Mouse (Mus musculus) bone marrow macrophage, adult 2 months (primary cell): ENCODE results near the gene Tll2. TPM values are rescaled to one million over a fixed set of nuclear protein-coding genes. Genes with fewer than 3 reads are reported as not detected.

Source experiments
- H3K27ac ChIP-seq: 2 replicates; pipeline ENCODE4 v1.5.1; 2012; ENCODE audit warnings: low read depth, low read length; ENCODE audit not compliant: insufficient read depth
- H3K4me1 ChIP-seq: 2 replicates; pipeline ENCODE4 v1.6.1; 2012; ENCODE audit warnings: low read length; ENCODE audit not compliant: control insufficient read depth, insufficient read depth
- H3K4me3 ChIP-seq: 2 replicates; pipeline ENCODE4 v1.5.1; 2012; ENCODE audit warnings: mild to moderate bottlenecking, low read length, moderate library complexity; ENCODE audit not compliant: insufficient read depth
- CTCF ChIP-seq: IDR thresholded peaks from 2 replicates; pipeline ENCODE4 v1.5.1; 2012; ENCODE audit warnings: low read depth, mild to moderate bottlenecking, low read length, moderate library complexity
- POLR2A ChIP-seq: IDR thresholded peaks from 2 replicates; pipeline ENCODE4 v1.6.1; 2012; ENCODE audit warnings: mild to moderate bottlenecking, low read depth, low read length, borderline replicate concordance
- polyA plus RNA-seq: library from polyadenylated mRNA; stranded (reverse); fragments of >200 nt; gene quantifications from 2 replicates; pipeline ENCODE4 v1.2.4, GENCODE M21; 2012; ENCODE audit not compliant: missing spikeins, insufficient read depth, insufficient read length

The Tll2 gene
- polyA plus RNA-seq, 1 experiment, result not detected

DNA sequence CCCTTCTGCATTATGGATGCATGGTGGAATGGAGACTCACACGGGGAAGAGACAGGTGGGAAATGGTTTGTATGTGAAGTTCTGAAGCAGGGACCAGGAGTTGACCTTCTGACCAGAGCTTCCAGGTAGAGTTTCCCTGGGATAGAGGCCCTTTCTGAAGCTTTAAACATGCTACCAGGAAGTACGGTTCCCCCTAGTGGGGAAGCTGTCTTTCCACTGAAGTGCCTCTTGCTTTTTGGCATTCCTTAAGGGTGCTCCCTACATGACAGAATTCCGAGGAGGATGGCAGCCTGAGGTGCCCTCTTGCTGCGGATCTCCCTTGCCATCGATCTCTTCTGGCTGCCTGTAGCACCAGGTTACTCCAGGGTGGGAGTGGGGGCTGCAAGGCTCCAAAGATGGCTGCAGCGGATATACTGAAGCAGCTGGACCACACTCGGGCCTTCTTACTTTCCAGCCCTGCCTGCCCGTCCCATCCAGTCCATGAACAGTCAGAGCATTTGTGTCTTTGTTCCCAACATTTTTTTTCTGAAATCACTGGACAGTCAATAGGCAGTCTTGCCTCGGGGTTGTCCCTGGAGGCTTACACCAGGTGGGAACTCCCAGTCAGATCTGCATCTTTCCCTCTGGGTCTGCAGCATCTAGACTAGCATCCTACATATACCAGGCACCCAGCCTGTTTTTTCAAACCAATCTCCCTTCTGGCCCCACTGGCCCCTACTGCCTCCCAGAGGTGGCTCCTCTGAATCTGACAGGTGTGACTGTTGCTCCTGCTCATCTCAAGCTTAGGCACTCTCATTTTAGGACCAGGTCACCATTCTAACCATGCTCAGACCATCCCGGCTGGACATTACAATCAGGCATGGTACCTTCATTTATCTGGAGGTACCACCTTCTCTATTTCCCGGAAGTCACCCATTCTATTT lies 2.2 kb downstream of the Tll2 start:
- TF ChIP-seq CTCF (0 out of 2 replicates have a peak, but pooled peaks have one; percentile 19), POLR2A (no peak)
- H3K4me1 ChIP-seq, result 0 out of 2 replicates have a peak, but pooled peaks cover 4% of the 10 kb centered on the region
- no peak overlapping the region for H3K27ac ChIP-seq
- no peak overlapping the region for H3K4me3 ChIP-seq

DNA sequence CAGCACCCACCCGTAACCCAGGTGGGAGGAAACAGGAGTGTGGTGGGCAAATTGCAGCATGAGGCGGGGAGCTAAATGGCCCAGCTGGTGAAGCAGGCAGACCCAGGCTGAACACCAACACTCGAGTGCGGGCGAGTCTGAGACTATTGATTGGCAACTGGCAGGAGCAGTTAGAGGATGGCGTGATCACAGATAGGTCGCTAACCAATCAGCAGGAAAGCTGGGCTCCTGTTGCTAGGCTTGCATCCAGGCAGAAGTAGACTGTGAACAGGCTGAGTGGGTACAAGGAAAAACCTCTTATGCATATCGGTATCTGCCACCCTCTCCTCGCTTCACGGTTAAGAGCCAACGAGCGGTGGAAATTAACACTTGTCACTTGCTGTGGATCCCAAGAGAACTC lies 9.0 kb downstream of the Tll2 start:
- no peak overlapping the region for H3K27ac ChIP-seq
- TF ChIP-seq POLR2A (no peak), CTCF (no peak)
- H3K4me1 ChIP-seq, result no peaks in the 10 kb centered on the region
- no peak overlapping the region for H3K4me3 ChIP-seq

DNA sequence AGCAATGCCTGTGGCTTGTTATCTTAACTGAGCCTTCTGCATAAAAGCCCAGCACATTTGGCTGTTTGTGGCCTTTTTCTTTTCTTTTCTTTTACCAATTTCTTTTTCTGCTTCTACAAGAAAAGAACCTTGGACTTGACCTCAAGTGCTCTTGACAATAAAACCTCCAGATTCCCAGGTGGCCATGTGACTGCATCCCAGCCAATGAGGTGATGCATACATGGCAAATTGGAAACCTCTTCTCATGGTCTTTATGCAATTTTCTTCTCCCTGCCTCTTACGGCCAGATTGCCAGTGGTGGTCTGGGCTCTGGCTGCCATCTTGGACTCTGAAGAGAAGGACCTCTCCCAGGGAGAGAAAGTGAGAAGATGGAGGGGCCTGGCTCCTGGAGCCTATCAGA lies 13.3 kb downstream of the Tll2 start:
- Histone ChIP-seq H3K4me1 (no peaks in the 10 kb centered on the region), H3K27ac (no peak overlapping the region), H3K4me3 (no peak overlapping the region)
- TF ChIP-seq CTCF, result no peak
- TF ChIP-seq POLR2A, result no peak

DNA sequence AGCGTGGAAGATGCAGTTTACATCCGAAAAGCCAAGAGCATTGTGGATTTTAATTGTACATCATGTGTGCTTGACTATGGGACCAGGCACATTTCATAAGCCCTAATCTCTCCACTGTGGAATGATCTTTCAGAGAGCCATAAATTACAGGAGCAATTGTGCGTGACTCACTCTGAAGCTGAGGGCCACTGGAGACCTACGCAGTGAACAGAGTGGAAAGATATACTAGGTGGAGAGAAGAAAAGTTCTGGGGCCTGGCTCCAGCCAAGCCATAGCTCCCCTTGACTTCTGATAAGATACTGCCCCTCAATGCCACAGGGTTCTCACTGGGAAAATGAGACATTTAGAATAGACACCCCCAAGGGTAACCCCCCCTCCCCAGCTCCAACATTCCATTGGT lies 13.7 kb downstream of the Tll2 start:
- Histone ChIP-seq H3K4me3 (no peak overlapping the region), H3K4me1 (no peaks in the 10 kb centered on the region), H3K27ac (no peak overlapping the region)
- no peak for TF ChIP-seq POLR2A
- TF ChIP-seq CTCF, result no peak

DNA sequence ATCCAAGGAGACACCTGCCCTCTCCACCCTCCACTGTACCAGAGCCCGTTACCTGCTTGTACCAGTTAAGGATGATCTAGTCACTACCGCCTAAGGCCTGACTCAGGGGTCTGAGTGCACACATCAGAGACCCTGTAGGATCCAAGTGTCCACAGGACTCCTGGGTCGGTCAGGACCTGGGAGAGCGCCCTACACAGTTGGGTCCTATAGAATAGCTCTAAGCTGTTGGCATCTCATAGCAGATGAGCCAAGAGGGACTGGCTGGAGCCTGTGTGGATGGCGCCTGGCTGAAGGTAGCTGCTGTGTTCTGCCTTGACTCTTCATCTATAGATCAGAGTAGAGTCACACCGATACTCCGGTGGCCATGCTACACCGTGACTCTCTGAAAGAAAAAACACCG lies 14.9 kb downstream of the Tll2 start:
- TF ChIP-seq POLR2A, result no peak
- no peak for TF ChIP-seq CTCF
- Histone ChIP-seq H3K27ac (no peak overlapping the region), H3K4me1 (no peaks in the 10 kb centered on the region), H3K4me3 (no peak overlapping the region)

DNA sequence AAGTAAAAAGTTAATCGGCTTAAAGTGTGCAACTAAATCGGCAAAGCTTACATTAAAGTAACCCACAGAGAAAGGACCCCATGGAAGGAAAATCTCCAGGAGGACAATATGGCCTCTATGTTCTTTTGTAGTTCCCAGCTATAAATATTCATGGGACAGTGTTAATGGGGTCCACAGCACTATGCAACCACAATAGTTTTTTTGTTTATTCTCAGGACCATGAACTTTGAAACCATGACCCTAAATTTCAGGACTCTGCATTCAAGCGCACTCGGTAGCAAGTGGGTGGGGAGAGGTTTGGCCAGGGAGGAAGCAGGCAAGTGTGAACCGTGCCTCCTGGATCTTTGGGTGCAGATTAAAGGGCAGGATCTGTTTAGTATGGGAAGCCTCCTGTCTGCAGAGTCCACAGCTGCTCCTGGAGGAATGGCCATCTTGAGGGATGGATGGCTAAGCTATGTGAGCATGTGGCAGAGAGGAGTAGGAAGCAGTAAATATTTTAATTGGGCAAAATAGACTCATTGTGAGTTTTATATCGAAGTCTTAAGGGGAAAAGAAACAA lies 15.7 kb downstream of the Tll2 start:
- Histone ChIP-seq H3K27ac (no peak overlapping the region), H3K4me3 (no peak overlapping the region), H3K4me1 (no peaks in the 10 kb centered on the region)
- no peak for TF ChIP-seq POLR2A
- no peak for TF ChIP-seq CTCF

DNA sequence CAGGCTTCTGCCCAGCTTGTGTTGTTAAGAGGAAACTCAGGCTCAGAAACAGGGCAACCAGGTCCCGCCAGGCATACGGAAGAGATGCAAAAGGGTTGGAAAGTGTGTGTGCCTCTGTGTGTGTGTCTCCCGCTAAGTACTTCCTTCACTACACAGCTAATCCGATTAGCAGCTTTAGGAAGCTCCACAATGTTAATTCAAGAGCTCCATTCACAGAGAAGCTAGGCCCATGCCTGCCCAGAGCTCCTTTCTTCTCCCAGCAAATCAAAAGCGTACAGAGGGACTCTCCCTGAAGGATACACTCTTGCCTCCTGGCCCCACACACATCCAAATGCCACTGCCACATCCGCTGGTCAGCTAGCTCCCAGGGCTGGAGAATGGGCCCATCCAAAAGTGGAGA lies 29.3 kb downstream of the Tll2 start:
- H3K4me3 ChIP-seq, result no peak overlapping the region
- no peak overlapping the region for H3K27ac ChIP-seq
- no peak for TF ChIP-seq POLR2A
- H3K4me1 ChIP-seq, result peaks cover 5% of the 10 kb centered on the region

DNA sequence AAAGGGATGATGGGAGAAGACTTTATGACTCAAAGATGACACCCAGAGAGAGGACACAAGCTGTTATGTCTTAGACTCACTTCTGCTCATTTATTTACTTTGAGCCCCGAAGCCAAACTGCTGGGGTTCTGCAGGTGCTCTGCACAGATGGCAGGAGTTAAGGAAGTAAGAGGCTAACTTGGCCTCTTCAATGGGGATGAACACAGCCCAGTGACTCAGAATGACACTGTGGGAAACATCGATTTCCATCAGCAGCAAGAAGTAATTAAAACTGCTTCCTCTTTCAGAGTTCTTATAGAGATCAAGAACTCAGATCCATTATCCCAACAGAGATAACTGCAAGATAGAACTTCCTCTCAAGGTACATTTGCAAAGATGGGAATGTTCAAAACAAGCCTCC lies 29.8 kb downstream of the Tll2 start:
- Histone ChIP-seq H3K27ac (no peak overlapping the region), H3K4me3 (no peak overlapping the region), H3K4me1 (peaks cover 5% of the 10 kb centered on the region)
- no peak for TF ChIP-seq CTCF

DNA sequence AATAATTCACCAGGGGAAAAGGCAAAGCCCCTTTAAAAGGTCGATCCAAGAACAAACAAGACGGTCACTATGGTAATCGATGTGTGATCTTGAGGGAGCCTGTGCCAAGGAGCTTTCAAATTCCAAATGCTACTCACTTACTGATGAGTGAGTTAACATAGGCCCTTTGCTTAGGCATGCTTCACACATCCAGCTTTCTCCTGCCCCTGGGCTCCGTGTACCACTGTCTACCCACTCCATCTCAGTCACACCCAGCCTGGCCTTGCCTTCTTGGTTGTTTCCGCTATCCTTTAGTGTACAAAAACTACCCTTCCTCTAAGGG lies 40.8 kb downstream of the Tll2 start:
- Histone ChIP-seq H3K27ac (no peak overlapping the region), H3K4me3 (no peak overlapping the region), H3K4me1 (no peaks in the 10 kb centered on the region)
- TF ChIP-seq CTCF (no peak), POLR2A (no peak)

DNA sequence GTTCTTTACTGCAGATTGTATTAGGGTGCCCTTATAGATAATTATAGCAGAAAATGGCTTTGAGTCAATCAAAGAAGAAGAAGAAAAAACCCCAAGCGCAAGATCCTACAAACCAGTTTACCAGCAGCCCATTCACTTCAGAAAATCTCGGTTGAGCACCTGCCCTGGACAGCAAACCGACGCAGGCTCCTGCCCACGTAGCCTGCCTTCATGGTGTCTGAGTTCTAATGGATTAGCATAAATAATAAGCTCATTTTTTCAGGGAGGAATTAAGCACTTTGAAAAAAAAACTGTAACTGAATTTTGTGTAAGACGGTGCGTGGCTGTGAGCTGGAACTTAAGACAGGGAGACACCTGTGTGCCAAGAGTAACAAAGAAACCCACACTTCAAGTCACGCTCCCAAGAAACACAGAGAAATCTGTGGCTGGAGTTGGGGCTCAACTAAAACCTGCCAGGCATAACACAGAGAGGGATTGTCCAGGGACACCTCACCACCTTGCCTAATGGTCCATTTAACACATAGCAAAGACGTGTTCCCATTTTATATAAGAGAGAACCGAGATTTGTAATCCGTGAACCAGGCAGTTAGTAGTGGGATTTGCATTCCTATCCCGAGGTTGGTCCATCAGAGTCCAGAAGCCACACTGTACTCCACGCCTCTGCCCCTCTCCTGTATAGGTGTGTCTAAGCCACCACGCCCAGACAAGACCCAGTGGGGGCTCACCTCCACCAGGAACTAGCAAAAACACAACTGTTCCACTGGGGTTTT lies 41.3 kb downstream of the Tll2 start:
- TF ChIP-seq POLR2A (no peak), CTCF (no peak)
- Histone ChIP-seq H3K27ac (no peak overlapping the region), H3K4me3 (no peak overlapping the region), H3K4me1 (no peaks in the 10 kb centered on the region)

DNA sequence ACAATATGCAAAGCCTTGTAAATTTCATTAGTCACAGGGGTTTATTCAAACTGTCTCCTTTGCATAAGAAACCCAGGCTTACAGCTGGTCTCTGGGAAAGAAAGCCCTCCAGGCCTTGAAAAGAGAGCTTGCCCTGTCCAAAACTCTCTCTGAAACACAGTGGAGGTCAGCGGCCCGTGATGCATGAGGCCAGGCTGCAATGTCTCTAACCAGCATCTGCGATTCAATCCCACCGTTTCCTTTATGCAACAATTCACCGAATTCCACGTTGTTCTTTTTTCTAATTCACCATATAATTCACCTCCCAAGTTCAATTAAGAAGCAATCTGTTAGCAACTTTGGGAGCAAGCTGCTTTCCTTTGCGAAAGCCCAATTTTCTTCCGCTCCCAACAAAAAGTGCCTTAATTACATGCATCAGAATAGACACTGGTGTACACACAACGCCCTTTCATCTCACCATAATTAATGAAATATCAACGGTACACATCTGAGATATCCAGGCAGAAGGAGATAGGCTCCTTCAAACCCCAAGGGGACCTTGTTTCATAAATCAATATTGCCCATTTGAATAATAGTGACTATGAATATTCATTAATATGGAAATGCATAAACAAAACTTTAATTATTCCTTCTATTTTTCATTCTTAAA lies 42.1 kb downstream of the Tll2 start:
- Histone ChIP-seq H3K4me3 (no peak overlapping the region), H3K27ac (no peak overlapping the region), H3K4me1 (no peaks in the 10 kb centered on the region)
- TF ChIP-seq POLR2A, result no peak
- TF ChIP-seq CTCF, result no peak
